Mouse (Mus musculus) cortical plate, adult 2 months (tissue): ENCODE measurements around the gene Gpr152. TPM values are rescaled to one million over a fixed set of nuclear protein-coding genes. Genes with fewer than 3 reads are reported as not detected.

Experiments
- H3K27ac ChIP-seq: fragments of 200-500 bp; 2 replicates; pipeline ENCODE4 v1.5.1; 2012; ENCODE audit warnings: low read length, control low read depth, inconsistent platforms; ENCODE audit not compliant: insufficient read depth
- H3K4me1 ChIP-seq: fragments of 200-500 bp; 2 replicates; pipeline ENCODE4 v1.6.1; 2011; ENCODE audit warnings: low read length; ENCODE audit not compliant: control insufficient read depth, insufficient read depth
- H3K4me3 ChIP-seq: fragments of 200-500 bp; 2 replicates; pipeline ENCODE4 v1.5.1; 2011; ENCODE audit warnings: mild to moderate bottlenecking, low read length, control low read depth; ENCODE audit not compliant: insufficient read depth
- CTCF ChIP-seq: fragments of 200-500 bp; IDR thresholded peaks from 2 replicates; pipeline ENCODE4 v1.5.1; 2011; ENCODE audit warnings: mild to moderate bottlenecking, control low read depth, low read length; ENCODE audit not compliant: insufficient read depth; ENCODE audit errors: extremely low read depth
- POLR2A ChIP-seq: fragments of 200-500 bp; IDR thresholded peaks from 2 replicates; pipeline ENCODE4 v1.6.1; 2011; ENCODE audit warnings: mild to moderate bottlenecking, low read length, control low read depth; ENCODE audit not compliant: insufficient read depth; ENCODE audit errors: extremely low read depth
- polyA plus RNA-seq: library from polyadenylated mRNA; depleted of rRNA; stranded (reverse); fragments of >200 nt; gene quantifications from 2 replicates; pipeline ENCODE4 v1.2.3, GENCODE M21; 2012; rRNA removed

Gene Gpr152
- polyA plus RNA-seq = 0.04 TPM in 2 replicates

DNA sequence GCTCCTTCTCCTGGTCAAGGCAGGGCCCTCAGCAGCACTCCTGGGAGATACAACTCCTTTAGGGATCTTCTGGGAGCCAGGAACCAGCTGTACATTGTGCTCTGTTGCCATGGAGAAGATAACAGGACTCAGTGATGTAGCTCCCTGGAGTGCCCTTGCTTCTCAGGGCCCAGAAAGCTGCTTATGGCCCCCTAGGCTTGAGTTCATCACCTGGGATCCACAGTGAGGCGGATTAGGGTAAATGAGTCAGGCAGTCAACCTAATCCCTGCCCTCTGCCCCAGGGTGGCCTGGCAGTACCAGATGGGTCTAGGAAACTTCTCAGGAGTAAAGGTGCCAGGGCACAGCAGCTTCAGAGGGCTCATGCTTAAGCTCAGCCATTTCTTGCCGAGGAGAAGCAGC lies at the start of gene Gpr152:
Gpr152 (plus strand) TSS at position 342 of the 400 bp plus-strand sequence.
- no peak within 1 kb of the TSS for H3K4me3 ChIP-seq
- no peak for TF ChIP-seq CTCF
- no peak for TF ChIP-seq POLR2A
- H3K4me1 ChIP-seq = peaks cover 1% of the 10 kb centered on the region; the same call in 1 of the 2 replicates
- no peak within 1 kb of the TSS for H3K27ac ChIP-seq

DNA sequence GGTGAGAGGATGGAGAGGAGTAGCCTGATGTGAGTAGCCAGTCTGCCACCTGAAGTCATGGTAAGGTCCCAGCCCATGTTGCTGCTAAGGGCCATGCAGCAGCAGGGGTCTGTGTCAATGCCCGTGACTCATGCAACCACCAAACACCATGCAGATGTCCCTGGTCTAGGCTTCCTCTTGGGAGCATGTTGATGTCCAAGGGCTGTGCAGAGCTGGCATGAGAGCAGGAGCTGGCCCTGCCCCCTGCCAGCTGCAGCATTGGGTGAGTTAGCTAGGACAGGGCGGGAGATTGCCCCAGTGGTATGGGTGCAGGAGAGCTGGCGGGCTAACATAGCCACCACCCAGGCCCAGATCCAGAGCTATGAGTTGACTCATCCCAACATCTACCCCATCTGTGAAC lies 49.1 kb upstream of the Gpr152 start:
- Histone ChIP-seq H3K27ac (no peak overlapping the region), H3K4me3 (no peak overlapping the region), H3K4me1 (no peaks in the 10 kb centered on the region)
- no peak for TF ChIP-seq CTCF
- TF ChIP-seq POLR2A = no peak

DNA sequence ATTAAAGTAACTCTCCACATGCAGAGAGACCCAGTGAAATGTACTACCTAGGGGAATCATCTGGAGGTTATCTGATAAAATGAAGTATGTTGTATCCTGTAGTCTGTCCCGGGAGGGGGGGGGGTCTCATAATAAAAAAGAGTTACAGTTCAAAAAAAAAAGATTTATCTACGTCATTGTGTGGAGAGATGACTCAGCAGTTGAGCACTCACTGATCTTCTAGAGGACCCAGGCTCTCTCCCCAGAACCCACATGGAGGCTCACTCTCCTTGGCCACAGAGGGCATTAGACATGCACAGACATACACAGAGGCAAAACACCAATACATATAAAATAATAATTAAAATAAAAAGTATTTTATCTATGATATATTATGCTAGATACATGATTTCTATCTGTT lies 48.2 kb upstream of the Gpr152 start:
- H3K4me1 ChIP-seq = no peaks in the 10 kb centered on the region
- TF ChIP-seq CTCF (no peak), POLR2A (no peak)

DNA sequence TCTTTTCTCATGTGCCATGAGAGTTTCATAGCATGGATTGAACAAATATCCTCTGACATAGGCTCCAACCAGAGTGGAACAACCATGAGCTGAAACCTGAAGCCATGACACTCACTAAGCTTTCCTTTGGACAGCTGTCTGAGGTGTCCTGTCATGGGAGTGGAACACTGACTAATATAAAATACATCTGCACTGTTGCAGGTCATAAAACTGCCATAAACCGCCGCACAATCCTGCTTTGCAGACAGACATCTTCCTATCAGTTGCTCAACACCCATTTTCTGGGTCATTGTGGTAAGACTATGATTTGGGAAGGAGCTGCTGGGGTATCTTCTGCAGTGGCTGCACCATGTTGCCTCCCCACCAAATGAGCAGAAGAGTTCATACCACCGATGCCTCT lies 46.8 kb upstream of the Gpr152 start:
- no peak overlapping the region for H3K4me3 ChIP-seq
- H3K4me1 ChIP-seq = no peaks in the 10 kb centered on the region
- no peak overlapping the region for H3K27ac ChIP-seq
- TF ChIP-seq CTCF = no peak
- TF ChIP-seq POLR2A = no peak

More for the DNA sequence above, 48.2 kb upstream of the Gpr152 start:
- no peak overlapping the region for H3K4me3 ChIP-seq
- no peak overlapping the region for H3K27ac ChIP-seq

DNA sequence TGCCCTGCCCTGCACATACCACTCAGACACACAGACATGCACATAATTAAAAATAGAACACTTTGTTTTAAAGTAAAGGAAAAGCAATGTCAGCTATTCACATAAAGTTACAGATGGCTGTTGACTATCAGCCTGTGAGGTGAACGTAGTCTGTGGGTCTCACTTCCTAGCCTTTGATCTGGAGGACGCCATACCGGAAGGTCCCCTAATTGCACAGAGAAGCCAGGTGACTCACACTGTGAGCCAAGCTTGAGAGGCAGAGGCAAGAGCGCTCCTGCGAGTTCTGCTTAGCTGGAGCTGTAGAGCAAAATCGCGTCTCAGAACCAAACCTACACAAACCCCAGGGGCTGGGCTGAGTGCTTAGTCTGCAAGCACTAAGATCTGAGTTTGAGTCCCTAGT lies 45.8 kb upstream of the Gpr152 start:
- H3K4me1 ChIP-seq = no peaks in the 10 kb centered on the region
- no peak overlapping the region for H3K27ac ChIP-seq
- TF ChIP-seq POLR2A = no peak
- no peak for TF ChIP-seq CTCF
- H3K4me3 ChIP-seq = no peak overlapping the region

DNA sequence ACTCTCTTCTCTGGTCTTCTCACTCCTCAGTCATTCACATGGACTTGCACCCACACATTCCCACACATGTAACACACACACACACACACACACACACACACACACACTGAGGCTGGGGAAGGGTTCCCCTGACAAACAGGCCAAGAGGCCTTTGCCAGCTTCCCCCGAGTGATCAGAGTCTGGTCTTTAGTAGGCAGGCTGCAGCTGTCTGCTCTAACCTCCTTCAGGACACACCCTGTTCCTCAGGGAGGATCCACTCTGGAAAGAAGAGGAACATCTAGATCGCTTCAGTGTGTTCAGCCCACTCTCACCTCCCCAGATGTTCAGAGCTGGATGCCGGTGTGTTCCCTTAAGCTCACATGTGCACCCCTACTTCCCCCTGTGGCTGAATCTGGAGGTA lies 45.2 kb upstream of the Gpr152 start:
- H3K27ac ChIP-seq = no peak overlapping the region
- no peak overlapping the region for H3K4me3 ChIP-seq
- H3K4me1 ChIP-seq = no peaks in the 10 kb centered on the region
- no peak for TF ChIP-seq CTCF

DNA sequence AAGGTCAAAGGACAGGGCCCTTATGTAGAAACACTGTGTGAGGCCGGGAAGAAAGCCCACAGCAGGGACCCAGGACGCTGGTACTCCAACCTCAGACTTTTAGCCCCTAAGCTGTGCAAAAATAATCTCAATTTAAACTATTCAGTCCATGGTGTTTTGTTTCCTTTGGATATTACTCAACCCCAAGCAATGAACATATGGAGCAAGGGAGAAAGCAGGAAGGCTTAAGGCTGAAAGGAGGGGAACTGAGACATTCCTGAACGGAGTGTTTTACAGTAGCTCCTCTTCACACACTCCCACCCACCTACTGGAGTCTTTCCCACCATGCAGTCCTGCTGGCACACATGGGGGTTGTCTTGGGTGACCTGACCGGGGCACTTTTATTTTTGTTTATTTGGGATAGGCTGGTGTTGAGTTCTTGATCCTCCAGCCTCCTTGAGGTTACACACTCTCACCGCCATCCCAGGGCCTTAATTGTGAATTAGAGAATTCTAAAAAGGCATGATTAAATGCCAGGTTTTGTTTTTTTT lies 44.7 kb upstream of the Gpr152 start:
- H3K4me1 ChIP-seq = no peaks in the 10 kb centered on the region
- TF ChIP-seq CTCF (no peak), POLR2A (no peak)
- no peak overlapping the region for H3K27ac ChIP-seq
- no peak overlapping the region for H3K4me3 ChIP-seq

DNA sequence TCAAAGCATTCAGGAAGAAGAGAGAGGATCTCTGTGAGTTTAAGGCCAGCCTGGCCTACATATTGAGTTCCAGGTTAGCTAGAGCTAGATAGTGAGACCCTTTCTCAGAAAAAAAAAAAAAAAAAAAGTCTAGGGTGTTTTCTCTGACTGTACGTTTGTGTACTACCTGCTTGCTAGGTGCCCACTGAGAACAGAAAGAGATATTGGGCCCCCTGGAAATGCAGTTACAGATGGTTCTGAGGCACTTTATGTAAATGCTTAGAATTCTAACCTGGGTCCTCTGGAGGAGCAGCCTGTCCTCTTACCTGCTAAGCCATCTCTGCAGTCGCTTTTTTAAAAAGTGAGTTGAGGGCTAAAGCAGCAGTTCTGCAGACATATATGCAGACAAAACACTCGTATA lies 43.8 kb upstream of the Gpr152 start:
- Histone ChIP-seq H3K4me1 (no peaks in the 10 kb centered on the region), H3K27ac (no peak overlapping the region), H3K4me3 (no peak overlapping the region)
- TF ChIP-seq CTCF = no peak
- no peak for TF ChIP-seq POLR2A

DNA sequence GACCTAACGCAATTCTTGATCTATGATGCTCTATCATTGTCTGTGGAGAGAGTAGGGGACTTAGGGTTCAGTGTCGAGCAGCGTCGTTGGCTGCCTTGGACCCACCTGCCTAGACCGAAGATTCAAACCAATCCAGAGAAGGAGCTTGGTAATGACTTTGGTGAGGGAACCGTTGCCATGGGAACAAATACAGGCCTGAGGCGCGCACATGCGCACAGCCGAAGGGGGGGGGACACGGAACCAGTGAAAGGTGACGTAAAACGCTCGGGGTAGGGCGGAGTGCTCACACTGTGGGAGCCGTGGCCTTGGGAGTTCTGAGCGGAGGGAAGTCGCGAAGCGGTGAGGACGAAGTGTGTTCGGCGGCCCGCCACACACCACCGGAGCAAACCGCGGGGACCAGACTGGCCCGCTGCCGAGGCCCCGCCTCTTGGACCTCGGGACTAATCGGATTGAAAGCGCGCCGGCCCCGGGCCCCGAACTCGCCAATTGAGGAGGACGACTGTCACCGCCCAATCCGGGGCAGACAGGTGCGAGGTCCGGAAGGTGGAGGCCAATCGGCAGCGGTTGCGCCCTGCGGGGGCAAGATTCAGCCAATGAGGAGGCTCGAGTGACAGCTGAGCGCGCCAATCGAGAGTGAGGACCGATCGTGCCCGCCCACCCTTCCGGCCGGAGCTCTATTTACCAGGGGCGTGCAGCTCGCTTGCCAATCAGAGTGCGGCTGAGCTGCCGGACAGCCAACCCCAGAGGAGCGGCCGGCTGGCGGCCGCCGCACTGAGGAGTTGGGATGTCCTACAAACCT lies 42.7 kb upstream of the Gpr152 start, which contains the start of gene Cdk2ap2:
Cdk2ap2 (plus strand) TSS at position 541 of the 799 bp plus-strand sequence.
- TF ChIP-seq POLR2A (peak; percentile 86), CTCF (no peak)
- Histone ChIP-seq H3K4me3 (peak within 1 kb of the TSS; percentile 52), H3K4me1 (no peaks in the 10 kb centered on the region), H3K27ac (peak within 1 kb of the TSS; percentile 79)

DNA sequence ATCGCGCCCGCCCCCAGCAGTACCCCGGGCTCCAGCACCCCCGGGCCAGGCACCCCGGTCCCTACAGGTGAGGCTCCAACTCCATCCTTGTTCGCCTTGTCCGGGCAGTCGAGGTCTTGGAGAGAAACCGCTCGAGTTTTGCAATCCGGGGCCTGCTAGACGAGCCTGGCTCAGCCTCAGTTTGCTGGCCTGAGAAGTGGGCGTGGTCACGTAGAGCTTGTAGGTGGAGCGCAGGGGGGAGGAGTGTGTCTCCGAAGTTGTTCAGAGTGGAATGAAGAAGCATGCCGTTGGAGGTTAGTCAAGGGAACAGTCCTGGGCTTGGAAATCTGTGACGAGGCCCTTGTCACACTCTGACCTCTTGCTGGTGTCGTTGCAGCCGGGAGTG lies 42.2 kb upstream of the Gpr152 start:
- Histone ChIP-seq H3K4me1 (no peaks in the 10 kb centered on the region), H3K27ac (no peak overlapping the region), H3K4me3 (peak overlapping the region; percentile 52)
- no peak for TF ChIP-seq CTCF
- no peak for TF ChIP-seq POLR2A
